Mouse (Mus musculus): ENCODE measurements around the gene Rnf113a2.

DNA sequence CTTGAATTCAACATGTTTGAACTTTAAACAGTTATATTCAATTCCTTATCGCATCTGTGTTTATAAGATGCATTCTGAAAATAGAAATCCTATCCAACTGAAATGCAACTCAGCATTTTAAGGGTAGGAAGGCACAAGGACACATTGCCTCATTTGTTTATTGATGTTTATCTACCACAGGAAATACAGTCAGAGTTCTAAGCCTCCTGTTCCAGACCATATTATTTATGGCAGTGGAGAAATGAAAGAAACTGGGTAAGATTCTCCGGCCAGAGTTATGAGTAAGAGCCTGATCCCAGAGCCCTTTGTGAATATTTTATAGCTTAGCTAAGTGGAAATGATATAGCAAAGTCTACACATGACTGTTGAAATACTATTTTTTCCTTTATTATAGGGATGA is 12.8 kb downstream of the Rnf113a2 start:
- TF ChIP-seq CTCF (IDR thresholded peaks at IDR 0.05; ENCODE audit: control insufficient read depth, insufficient read depth, insufficient read length) (no peak), FOSL1 (IDR thresholded peaks at IDR 0.05; ENCODE audit: insufficient read depth, low read length, poor library complexity, severe bottlenecking) (no peak), MYOD1 (IDR thresholded peaks at IDR 0.05; ENCODE audit: control insufficient read depth, insufficient read length, low read depth) (no peak), MAX (IDR thresholded peaks at IDR 0.05) (no peak), USF1 (IDR thresholded peaks at IDR 0.05; ENCODE audit: low read depth) (no peak), MYOG (IDR thresholded peaks at IDR 0.05; ENCODE audit: control insufficient read depth, extremely low read depth, insufficient read length) (no peak)
